27 mouse cellular contexts compared by ENCODE assay signal in genomic region chr16:30925496-30925895, GRCm38 (mm10).
DNase-seq lines count a peak whose midpoint lies in the region; ATAC-seq and TF ChIP-seq lines count a peak whose summit lies in the region.
"Had no signal": no experiment of that assay in that cellular context is flagged by ENCODE, and none has a peak within 500 bp of the region (broad histone marks: within the 10 kb centered on the region; RNA-seq: fewer than 3 reads in every experiment).

No protein-coding gene starts in this region.

- H3K27ac ChIP-seq in heart, adult 2 months = peak overlapping the region; percentile 12; the same call in 1 of the 2 replicates
- H3K27ac ChIP-seq in lung, embryonic 14.5 days (ENCODE audit: low read depth) = no peak overlapping the region
- H3K27ac ChIP-seq in embryonic facial prominence, embryonic 10.5 days (replicated peaks) = 0 out of 2 replicates have a peak overlapping the region, but pooled peaks have one; percentile 30
- H3K27ac ChIP-seq: forebrain, embryonic 10.5 days; gastrocnemius, adult 2 months; hindbrain, embryonic 10.5 days; hindbrain, embryonic 13.5 days; intestine, embryonic 15.5 days had no signal

- no peak for TF ChIP-seq CTCF in heart, adult 2 months (IDR thresholded peaks at IDR 0.05)
- TF ChIP-seq CTCF in lung, embryonic 14.5 days (IDR thresholded peaks at IDR 0.05; ENCODE audit: low read depth) = no peak
- no peak for TF ChIP-seq CTCF in lung, adult 2 months (IDR thresholded peaks at IDR 0.05; ENCODE audit: insufficient read depth, low read length)

- no peaks in the 10 kb centered on the region for H3K79me2 ChIP-seq in heart, adult 2 months (replicated peaks; ENCODE audit: control insufficient read depth, insufficient read depth, low read length)

- no peak for TF ChIP-seq POLR2A in heart, adult 2 months (IDR thresholded peaks at IDR 0.05; ENCODE audit: insufficient read depth, low read depth, low read length)
- TF ChIP-seq POLR2A in lung, adult 2 months (IDR thresholded peaks at IDR 0.05; ENCODE audit: borderline replicate concordance, extremely low read depth, low read depth, low read length) = no peak

- no peak overlapping the region for H3K4me3 ChIP-seq in heart, adult 2 months
- no peak overlapping the region for H3K4me3 ChIP-seq in lung, embryonic 14.5 days (ENCODE audit: low read depth, low read length)
- H3K4me3 ChIP-seq in lung, adult 2 months (replicated peaks; ENCODE audit: extremely low read depth, low read depth, low read length) = no peak overlapping the region
- no peak overlapping the region for H3K4me3 ChIP-seq in embryonic facial prominence, embryonic 10.5 days
- H3K4me3 ChIP-seq: forebrain, embryonic 10.5 days; gastrocnemius, adult 2 months; hindbrain, embryonic 10.5 days; hindbrain, embryonic 13.5 days; intestine, embryonic 15.5 days had no signal

- TF ChIP-seq EP300 in heart, adult 2 months (IDR thresholded peaks at IDR 0.05; ENCODE audit: insufficient read depth, low read depth, low read length) = no peak

- intact Hi-C loops in heart, adult 2 months (cut with DNase I) = no loop called here

- H3K4me1 ChIP-seq in heart, adult 2 months (ENCODE audit: control insufficient read depth, insufficient read depth, low read length) = peaks cover 8% of the 10 kb centered on the region
- H3K4me1 ChIP-seq in lung, embryonic 14.5 days (ENCODE audit: insufficient read depth) = 0 out of 2 replicates have a peak, but pooled peaks cover 4% of the 10 kb centered on the region
- H3K4me1 ChIP-seq in lung, adult 2 months (ENCODE audit: control insufficient read depth, insufficient read depth, low read length) = peaks cover 6% of the 10 kb centered on the region
- H3K4me1 ChIP-seq in embryonic facial prominence, embryonic 10.5 days = peaks cover 20% of the 10 kb centered on the region
- H3K4me1 ChIP-seq: forebrain, embryonic 10.5 days; hindbrain, embryonic 13.5 days; intestine, embryonic 15.5 days had no signal

- no peak; the same call in 1 of the 2 replicates for ATAC-seq in lung, embryonic 14.5 days (ENCODE audit: insufficient read depth)
- ATAC-seq: forebrain, embryonic 14.5 days; forebrain, postnatal 0 days; hindbrain, embryonic 16.5 days; intestine, embryonic 15.5 days had no signal

- H3K9me3 ChIP-seq in lung, embryonic 14.5 days (ENCODE audit: low read depth, low read length) = no peaks in the 10 kb centered on the region
- H3K9me3 ChIP-seq in embryonic facial prominence, embryonic 10.5 days = peaks cover 7% of the 10 kb centered on the region; the same call in 1 of the 2 replicates
- H3K9me3 ChIP-seq: intestine, embryonic 15.5 days had no signal

- 52% methylated on average over 4 of the region's 4 CpGs for WGBS in heart, adult 2 months
- WGBS in lung, embryonic 14.5 days = 43% methylated on average over 4 of the region's 4 CpGs
- 35% methylated on average over 4 of the region's 4 CpGs for WGBS in lung, adult 2 months
- 80% methylated on average over 4 of the region's 4 CpGs for WGBS in embryonic facial prominence, embryonic 10.5 days

- no peaks in the 10 kb centered on the region for H3K27me3 ChIP-seq in heart, adult 2 months (ENCODE audit: control insufficient read depth, insufficient read depth, low read length)
- no peaks in the 10 kb centered on the region for H3K27me3 ChIP-seq in lung, embryonic 14.5 days (ENCODE audit: insufficient read depth, low read length)
- no peaks in the 10 kb centered on the region for H3K27me3 ChIP-seq in embryonic facial prominence, embryonic 10.5 days (replicated peaks; ENCODE audit: low read depth, poor library complexity, severe bottlenecking)
- H3K27me3 ChIP-seq: CH12.LX; hindbrain, embryonic 13.5 days; intestine, embryonic 15.5 days had no signal

- no peaks in the 10 kb centered on the region for H3K36me3 ChIP-seq in heart, adult 2 months (ENCODE audit: control insufficient read depth, insufficient read depth, low read length)
- H3K36me3 ChIP-seq in lung, embryonic 14.5 days (ENCODE audit: insufficient read depth) = no peaks in the 10 kb centered on the region
- H3K36me3 ChIP-seq in embryonic facial prominence, embryonic 10.5 days (replicated peaks) = 0 out of 2 replicates have a peak, but pooled peaks cover under 1% of the 10 kb centered on the region
- H3K36me3 ChIP-seq: forebrain, embryonic 10.5 days; hindbrain, embryonic 10.5 days; hindbrain, embryonic 13.5 days; intestine, embryonic 15.5 days had no signal

- DNase-seq in heart, adult 2 months = peak in 1 of 2 experiments; percentile 15
- DNase-seq in heart, adult 18-20 months = no peak
- DNase-seq in lung, embryonic 14.5 days = peak; percentile 42
- DNase-seq in lung, postnatal 14 days = no peak
- peak; percentile 24 for DNase-seq in lung, postnatal 36 days
- no peak for DNase-seq in lung, adult 2 months
- no peak for DNase-seq in embryonic facial prominence, embryonic 10.5 days (ENCODE audit: low spot score)
- no peak for DNase-seq in embryo, embryonic 10.5 days (ENCODE audit: low spot score)
- DNase-seq: adrenal gland, adult 2 months; adrenal gland, postnatal 14 days; B cell, adult 2 months; cerebellum, adult 11 months; cerebellum, adult 2 months; cerebellum, adult 9-11 months; cerebellum, postnatal 25 days; embryo, embryonic 11 days; forebrain, postnatal 0 days; gastrocnemius, adult 2 months; gastrocnemius, postnatal 14 days had no signal

- H3K9ac ChIP-seq in heart, adult 2 months (ENCODE audit: low read depth, low read length) = no peak overlapping the region
- H3K9ac ChIP-seq in lung, embryonic 14.5 days = no peak overlapping the region
- H3K9ac ChIP-seq: forebrain, postnatal 0 days; hindbrain, embryonic 13.5 days; intestine, embryonic 15.5 days had no signal

- H3K4me2 ChIP-seq in lung, embryonic 14.5 days = no peak overlapping the region
- H3K4me2 ChIP-seq: heart, embryonic 11.5 days; hindbrain, embryonic 13.5 days; intestine, embryonic 15.5 days had no signal

Comparison
In these comparisons a context has a peak if more than half of its experiments do, and no peak if none do; other contexts are left out.
1. DNase-seq: peak in lung, embryonic 14.5 days (single experiment) and lung, postnatal 36 days (single experiment); none in heart, adult 18-20 months (0 of 2), lung, postnatal 14 days (single experiment), lung, adult 2 months (single experiment), embryonic facial prominence, embryonic 10.5 days (single experiment) and embryo, embryonic 10.5 days (single experiment).